Mouse (Mus musculus): ENCODE results near the gene Napsa.

- TF ChIP-seq CTCF (IDR thresholded peaks at IDR 0.05; ENCODE audit: extremely low read depth, insufficient read depth, insufficient read length, insufficient replicate concordance), result no peak
- TF ChIP-seq POLR2A (IDR thresholded peaks at IDR 0.05; ENCODE audit: low read depth, low read length), result peak; percentile 68
Measured at GRCm38 (mm10) chr7:44590402-44591347, 18.5 kb downstream of the Napsa start, which contains the start of gene Kcnc3.
